Mouse (Mus musculus): ENCODE data around the gene Ppfia3. TPM values are rescaled to one million over a fixed set of nuclear protein-coding genes. Genes with fewer than 3 reads are reported as not detected.

Gene Ppfia3
- total RNA-seq (2014; rRNA removed) (87.4 and 104 TPM in 2 replicates), polyA plus RNA-seq (2015; fragmentation: Nextera tagmentation; extraction: Ambion mirVana) (28.9 and 31.6 TPM in 2 replicates)

GRCm38 (mm10) chr7:45366652-45367019, at the start of gene Ppfia3:
Ppfia3 (minus strand) TSS chr7:45367019.
- 0% methylated on average over 16 of the region's 26 CpGs for WGBS
- Histone ChIP-seq H3K9ac (replicated peaks; ENCODE audit: low read length, poor library complexity, severe bottlenecking) (peak within 1 kb of the TSS; percentile 95), H3K4me1 (ENCODE audit: insufficient read depth, low read length) (peaks cover 36% of the 10 kb centered on the region; the same call in 1 of the 2 replicates), H3K36me3 (ENCODE audit: insufficient read depth, low read length) (no peaks in the 10 kb centered on the region; the same call in 1 of the 2 replicates), H3K27ac (ENCODE audit: low read depth, low read length) (peak within 1 kb of the TSS; percentile 90), H3K27me3 (ENCODE audit: insufficient read depth, low read length) (no peaks in the 10 kb centered on the region), H3K4me2 (ENCODE audit: low read depth, low read length, poor library complexity, severe bottlenecking) (peak within 1 kb of the TSS; percentile 80), H3K9me3 (ENCODE audit: low read length) (no peaks in the 10 kb centered on the region), H3K4me3 (ENCODE audit: low read depth, low read length) (peak within 1 kb of the TSS; percentile 86)
- ATAC-seq (ENCODE audit: low FRiP score) (peak; percentile 36), DNase-seq (ENCODE audit: low spot score) (no peak)
- no peak for TF ChIP-seq CTCF (IDR thresholded peaks at IDR 0.05)

GRCm38 (mm10) chr7:45415636-45416035, 48.8 kb upstream of the Ppfia3 start:
- ATAC-seq (ENCODE audit: low FRiP score) (no peak), DNase-seq (ENCODE audit: low spot score) (no peak)
- 9% methylated on average over 36 of the region's 37 CpGs for WGBS
- peak overlapping the region; percentile 33; the same call in 1 of the 2 replicates for H3K9ac ChIP-seq (replicated peaks; ENCODE audit: low read length, poor library complexity, severe bottlenecking)
- no peak overlapping the region; the same call in 1 of the 2 replicates for H3K4me3 ChIP-seq (ENCODE audit: low read depth, low read length)
- H3K27me3 ChIP-seq (ENCODE audit: insufficient read depth, low read length): peaks cover 88% of the 10 kb centered on the region
- no peak overlapping the region for H3K27ac ChIP-seq (ENCODE audit: low read depth, low read length)
- H3K4me2 ChIP-seq (ENCODE audit: low read depth, low read length, poor library complexity, severe bottlenecking): peak overlapping the region; percentile 26
- H3K9me3 ChIP-seq (ENCODE audit: low read length): no peaks in the 10 kb centered on the region
- no peaks in the 10 kb centered on the region for H3K36me3 ChIP-seq (ENCODE audit: insufficient read depth, low read length)
- H3K4me1 ChIP-seq (ENCODE audit: insufficient read depth, low read length): peaks cover 3% of the 10 kb centered on the region; the same call in 1 of the 2 replicates
- TF ChIP-seq CTCF (IDR thresholded peaks at IDR 0.05): no peak

DNA sequence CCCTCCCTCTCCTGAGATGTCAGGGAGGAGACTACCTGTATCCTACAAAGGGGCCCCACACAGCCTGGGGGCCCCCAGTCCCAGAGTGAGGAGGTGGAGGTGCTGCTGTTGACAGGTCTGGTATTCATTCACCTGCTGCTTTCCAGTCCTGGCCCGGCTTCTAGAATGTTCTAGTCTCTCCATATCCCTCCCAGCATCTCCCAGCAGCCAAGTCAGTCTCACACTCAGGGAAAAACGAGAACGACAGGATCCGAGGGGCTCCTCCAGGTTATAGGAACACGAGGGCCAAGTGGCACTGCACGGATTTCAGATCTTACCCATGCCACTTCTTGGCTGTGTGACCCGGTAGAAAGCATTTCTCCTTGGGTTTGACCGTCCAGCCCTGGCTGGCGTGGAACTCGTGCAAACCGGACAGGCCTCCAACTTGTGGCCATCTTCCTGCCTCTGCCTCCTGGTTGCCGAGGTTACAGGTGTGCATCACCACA, 48.0 kb upstream of the Ppfia3 start:
- Histone ChIP-seq H3K4me1 (ENCODE audit: insufficient read depth, low read length) (peaks cover 3% of the 10 kb centered on the region; the same call in 1 of the 2 replicates), H3K9ac (replicated peaks; ENCODE audit: low read length, poor library complexity, severe bottlenecking) (no peak overlapping the region), H3K27me3 (ENCODE audit: insufficient read depth, low read length) (peaks cover 92% of the 10 kb centered on the region), H3K27ac (ENCODE audit: low read depth, low read length) (no peak overlapping the region), H3K36me3 (ENCODE audit: insufficient read depth, low read length) (no peaks in the 10 kb centered on the region), H3K4me3 (ENCODE audit: low read depth, low read length) (no peak overlapping the region), H3K4me2 (ENCODE audit: low read depth, low read length, poor library complexity, severe bottlenecking) (no peak overlapping the region), H3K9me3 (ENCODE audit: low read length) (no peaks in the 10 kb centered on the region)
- no peak for TF ChIP-seq CTCF (IDR thresholded peaks at IDR 0.05)
- DNase-seq (ENCODE audit: low spot score): no peak
- no peak for ATAC-seq (ENCODE audit: low FRiP score)
- 43% methylated on average over 12 of the region's 12 CpGs for WGBS

GRCm38 (mm10) chr7:45413864-45414739, 47.3 kb upstream of the Ppfia3 start:
- Histone ChIP-seq H3K36me3 (ENCODE audit: insufficient read depth, low read length) (no peaks in the 10 kb centered on the region), H3K4me2 (ENCODE audit: low read depth, low read length, poor library complexity, severe bottlenecking) (peak overlapping the region; percentile 79), H3K27ac (ENCODE audit: low read depth, low read length) (no peak overlapping the region), H3K27me3 (ENCODE audit: insufficient read depth, low read length) (peaks cover 92% of the 10 kb centered on the region), H3K4me1 (ENCODE audit: insufficient read depth, low read length) (peaks cover 3% of the 10 kb centered on the region; the same call in 1 of the 2 replicates), H3K9ac (replicated peaks; ENCODE audit: low read length, poor library complexity, severe bottlenecking) (peak overlapping the region; percentile 54), H3K9me3 (ENCODE audit: low read length) (no peaks in the 10 kb centered on the region), H3K4me3 (ENCODE audit: low read depth, low read length) (peak overlapping the region; percentile 43)
- no peak for TF ChIP-seq CTCF (IDR thresholded peaks at IDR 0.05)
- 2% methylated on average over 22 of the region's 27 CpGs for WGBS
- ATAC-seq (ENCODE audit: low FRiP score): peak; percentile 28; the same call in 1 of the 2 replicates
- DNase-seq (ENCODE audit: low spot score): no peak

DNA sequence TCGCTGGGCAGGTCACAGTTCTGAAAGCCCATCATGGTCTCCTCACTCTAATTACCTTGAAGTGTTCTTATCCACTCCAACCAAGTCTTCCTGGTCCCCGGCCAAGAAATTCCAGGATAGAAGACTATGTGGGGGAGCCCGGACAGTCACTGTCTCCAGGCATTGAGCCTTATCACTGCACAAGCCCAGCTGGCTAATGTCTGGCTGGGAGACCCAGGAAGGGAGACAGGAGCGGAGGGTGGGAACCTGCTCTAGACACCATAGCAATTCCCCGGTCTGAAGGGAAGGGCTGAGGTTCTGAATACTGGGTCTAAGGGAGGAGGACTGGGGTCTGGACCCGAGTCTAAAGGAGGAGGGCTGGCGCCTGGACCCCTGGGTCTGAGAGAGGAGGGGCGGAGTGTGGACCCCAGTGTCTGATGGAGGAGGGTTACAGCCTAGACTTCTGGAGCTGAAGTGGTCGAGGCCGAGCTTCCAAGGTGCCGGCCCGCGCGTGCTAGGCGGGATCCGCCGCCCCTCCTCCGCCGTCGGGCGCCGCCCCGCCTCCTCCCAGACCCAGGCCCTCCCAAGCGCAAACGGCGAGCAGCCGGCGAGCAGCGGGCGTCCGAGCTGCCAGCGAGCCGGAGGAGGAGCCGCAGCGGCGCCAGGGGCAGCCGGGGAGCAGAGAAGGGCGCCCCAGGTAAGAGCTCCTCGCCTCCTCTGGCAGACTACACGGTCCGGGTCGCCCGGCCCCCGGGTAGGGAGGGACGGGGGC, 46.5 kb upstream of the Ppfia3 start, which contains the start of gene Ntf5:
Gene Ntf5 (plus strand): TSS at position 583 of the 751 bp plus-strand sequence.
- Histone ChIP-seq H3K27me3 (ENCODE audit: insufficient read depth, low read length) (peaks cover 92% of the 10 kb centered on the region), H3K9me3 (ENCODE audit: low read length) (no peaks in the 10 kb centered on the region), H3K4me1 (ENCODE audit: insufficient read depth, low read length) (peaks cover 3% of the 10 kb centered on the region; the same call in 1 of the 2 replicates), H3K4me2 (ENCODE audit: low read depth, low read length, poor library complexity, severe bottlenecking) (peak within 1 kb of the TSS; percentile 79), H3K9ac (replicated peaks; ENCODE audit: low read length, poor library complexity, severe bottlenecking) (peak within 1 kb of the TSS; percentile 54), H3K4me3 (ENCODE audit: low read depth, low read length) (peak within 1 kb of the TSS; percentile 43), H3K36me3 (ENCODE audit: insufficient read depth, low read length) (no peaks in the 10 kb centered on the region), H3K27ac (ENCODE audit: low read depth, low read length) (no peak within 1 kb of the TSS)
- no peak for DNase-seq (ENCODE audit: low spot score)
- ATAC-seq (ENCODE audit: low FRiP score): 0 out of 2 replicates have a peak, but pooled peaks have one; percentile 21
- WGBS: 2% methylated on average over 35 of the region's 45 CpGs
- TF ChIP-seq CTCF (IDR thresholded peaks at IDR 0.05): no peak

Data from midbrain, postnatal 0 days (tissue).